Mouse (Mus musculus) E14TG2a.4 (cell line): ENCODE results near the gene Abcg8.

Experiments used
- CTCF ChIP-seq: conservative IDR thresholded peaks from 2 replicates; pipeline ENCODE4 v1.5.1; 2014; ENCODE audit warnings: low read length
- NANOG ChIP-seq: IDR thresholded peaks from 2 replicates; pipeline ENCODE4 v1.6.1; 2014; ENCODE audit warnings: borderline replicate concordance, low read length, mixed read lengths

DNA sequence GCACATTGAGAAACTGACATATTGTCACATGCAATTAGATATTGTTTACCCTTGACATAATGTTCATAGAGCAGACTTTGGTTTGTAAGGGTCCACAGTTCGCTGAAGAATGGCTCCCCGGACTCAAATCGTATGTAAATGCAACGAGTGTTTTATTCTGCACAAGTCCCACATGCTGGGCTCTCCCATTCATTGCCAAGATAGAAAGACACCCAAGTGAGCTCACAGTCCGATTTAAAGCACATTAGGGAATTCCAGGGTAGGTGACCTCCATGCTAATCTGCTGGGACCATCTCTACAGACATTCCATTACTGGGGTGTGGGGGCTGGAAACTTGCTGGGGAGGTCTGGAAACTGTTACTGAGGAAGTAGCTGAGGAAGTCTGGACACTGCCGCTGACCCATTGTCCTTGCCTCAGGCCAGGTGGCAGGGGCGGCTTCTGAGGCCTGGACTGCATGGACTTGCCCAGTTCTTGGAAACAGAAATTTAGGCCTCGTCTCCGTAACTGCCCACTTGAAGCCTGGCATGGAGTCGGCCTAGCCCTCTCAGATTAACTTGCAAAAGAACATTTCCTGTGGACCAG, 36.2 kb upstream of the Abcg8 start:
- TF ChIP-seq CTCF, result no peak
- no peak for TF ChIP-seq NANOG
